Mouse (Mus musculus) gastrocnemius, postnatal 4 days (tissue): Measurements from ENCODE around the gene Lipc. TPM values are rescaled to one million over a fixed set of nuclear protein-coding genes. Genes with fewer than 3 reads are reported as not detected.

ENCODE experiments used
- microRNA-seq: library from miRNA; unstranded; fragments of <30 nt; microRNA quantifications from one replicate; pipeline ENCODE4 v1.2.0, GENCODE M21; 2021
- total RNA-seq, 2 experiments: library from RNA; stranded (reverse); gene quantifications; 2 replicates each; pipeline ENCODE4 v1.2.3; 2021

The Lipc gene
- total RNA-seq, 2 experiments from 2014 or later: 0.15 to 1.2 TPM

Small RNA genes within 50 kb of the gene (microRNA-seq; reads per million reads assigned to microRNA genes)
- not detected for gene Gm25149

Other genes with a start within 250 kb of the Lipc start
- gene Aqp9, start 216.5 kb upstream of the Lipc start, total RNA-seq: under 1 TPM in 1 of 2 experiments, not detected in 1; 0.86 TPM